Mouse (Mus musculus): ENCODE results near the gene Emilin2. TPM values are rescaled to one million over a fixed set of nuclear protein-coding genes. Genes with fewer than 3 reads are reported as not detected.
"Not testable (repeated sequence)": the region's sequence is repeated elsewhere in the genome, so short reads cannot be mapped to it uniquely, and the experiment has no call there.

Gene Emilin2
- 32.9 and 39.3 TPM in 2 replicates for polyA plus RNA-seq (2015; fragmentation: Nextera tagmentation; extraction: Ambion mirVana)

- H3K9me3 ChIP-seq = no peaks in the 10 kb centered on the region
- peak within 1 kb of the TSS; percentile 99 for H3K4me2 ChIP-seq
- WGBS = 10% methylated on average over 20 of the region's 20 CpGs
- H3K4me3 ChIP-seq = peak within 1 kb of the TSS; percentile 62
- peak within 1 kb of the TSS; percentile 70 for H3K9ac ChIP-seq
- H3K27ac ChIP-seq = peak within 1 kb of the TSS; percentile 82
- ATAC-seq (ENCODE audit: insufficient number of reproducible peaks, low FRiP score, low TSS enrichment, low read depth) = no peak
- H3K27me3 ChIP-seq = peaks cover 14% of the 10 kb centered on the region
- no peaks in the 10 kb centered on the region for H3K36me3 ChIP-seq
- H3K4me1 ChIP-seq = peaks cover 22% of the 10 kb centered on the region
Measured at GRCm38 (mm10) chr17:71311340-71312171, at the start of gene Emilin2. Gene Emilin2 (minus strand): TSS chr17:71311978.

- H3K9me3 ChIP-seq = no peaks in the 10 kb centered on the region
- no peak overlapping the region for H3K9ac ChIP-seq
- H3K4me1 ChIP-seq = no peaks in the 10 kb centered on the region
- no peak overlapping the region for H3K27ac ChIP-seq
- no peak for ATAC-seq (ENCODE audit: insufficient number of reproducible peaks, low FRiP score, low TSS enrichment, low read depth)
- H3K36me3 ChIP-seq = peaks cover 60% of the 10 kb centered on the region
- no peak overlapping the region for H3K4me2 ChIP-seq
- no peak overlapping the region for H3K4me3 ChIP-seq
- no peaks in the 10 kb centered on the region for H3K27me3 ChIP-seq
- WGBS = 79% methylated on average over 3 of the region's 3 CpGs
Measured at GRCm38 (mm10) chr17:71355526-71355925, 43.7 kb upstream of the Emilin2 start.

- H3K4me2 ChIP-seq = no peak overlapping the region
- no peak overlapping the region for H3K27ac ChIP-seq
- no peak overlapping the region for H3K4me3 ChIP-seq
- no peaks in the 10 kb centered on the region for H3K4me1 ChIP-seq
- no peak for ATAC-seq (ENCODE audit: insufficient number of reproducible peaks, low FRiP score, low TSS enrichment, low read depth)
- no peaks in the 10 kb centered on the region for H3K9me3 ChIP-seq
- 93% methylated on average over 11 of the region's 11 CpGs for WGBS
- peaks cover 57% of the 10 kb centered on the region for H3K36me3 ChIP-seq
- no peak overlapping the region for H3K9ac ChIP-seq
- no peaks in the 10 kb centered on the region for H3K27me3 ChIP-seq
Measured at GRCm38 (mm10) chr17:71354205-71354604, 42.4 kb upstream of the Emilin2 start.

GRCm38 (mm10) chr17:71348188-71348587 is 36.4 kb upstream of the Emilin2 start:
- no peaks in the 10 kb centered on the region for H3K4me1 ChIP-seq
- no peak overlapping the region for H3K4me3 ChIP-seq
- ATAC-seq (ENCODE audit: insufficient number of reproducible peaks, low FRiP score, low TSS enrichment, low read depth) = no peak
- WGBS = 93% methylated on average over 3 of the region's 3 CpGs
- H3K27me3 ChIP-seq = no peaks in the 10 kb centered on the region
- no peak overlapping the region for H3K27ac ChIP-seq
- H3K9me3 ChIP-seq = no peaks in the 10 kb centered on the region
- no peak overlapping the region for H3K9ac ChIP-seq
- peaks cover 70% of the 10 kb centered on the region for H3K36me3 ChIP-seq
- H3K4me2 ChIP-seq = no peak overlapping the region

GRCm38 (mm10) chr17:71342006-71342405 is 30.2 kb upstream of the Emilin2 start:
- Histone ChIP-seq H3K36me3 (peaks cover 22% of the 10 kb centered on the region), H3K9ac (no peak overlapping the region), H3K4me3 (no peak overlapping the region), H3K27ac (no peak overlapping the region), H3K4me2 (no peak overlapping the region), H3K9me3 (no peaks in the 10 kb centered on the region), H3K4me1 (no peaks in the 10 kb centered on the region), H3K27me3 (no peaks in the 10 kb centered on the region)
- WGBS = 81% methylated on average over 3 of the region's 3 CpGs
- ATAC-seq (ENCODE audit: insufficient number of reproducible peaks, low FRiP score, low TSS enrichment, low read depth) = no peak

GRCm38 (mm10) chr17:71338627-71339026 is 26.8 kb upstream of the Emilin2 start:
- 96% methylated on average over 6 of the region's 6 CpGs for WGBS
- no peak for ATAC-seq (ENCODE audit: insufficient number of reproducible peaks, low FRiP score, low TSS enrichment, low read depth)

GRCm38 (mm10) chr17:71337546-71337945 is 25.8 kb upstream of the Emilin2 start:
- no peak overlapping the region for H3K27ac ChIP-seq
- ATAC-seq (ENCODE audit: insufficient number of reproducible peaks, low FRiP score, low TSS enrichment, low read depth) = no peak
- WGBS = 86% methylated on average over 9 of the region's 9 CpGs
- no peaks in the 10 kb centered on the region for H3K27me3 ChIP-seq
- no peaks in the 10 kb centered on the region for H3K9me3 ChIP-seq
- H3K9ac ChIP-seq = no peak overlapping the region
- H3K4me1 ChIP-seq = no peaks in the 10 kb centered on the region
- no peak overlapping the region for H3K4me3 ChIP-seq
- peaks cover 4% of the 10 kb centered on the region; the same call in 1 of the 2 replicates for H3K36me3 ChIP-seq
- no peak overlapping the region for H3K4me2 ChIP-seq

More at GRCm38 (mm10) chr17:71338627-71339026, 26.8 kb upstream of the Emilin2 start:
- Histone ChIP-seq H3K36me3 (peaks cover 9% of the 10 kb centered on the region), H3K4me2 (no peak overlapping the region), H3K4me1 (no peaks in the 10 kb centered on the region), H3K27me3 (no peaks in the 10 kb centered on the region), H3K27ac (no peak overlapping the region), H3K9me3 (no peaks in the 10 kb centered on the region), H3K9ac (no peak overlapping the region), H3K4me3 (no peak overlapping the region)

GRCm38 (mm10) chr17:71336421-71336820 is 24.6 kb upstream of the Emilin2 start:
- Histone ChIP-seq H3K4me3 (no peak overlapping the region), H3K9ac (no peak overlapping the region), H3K27me3 (no peaks in the 10 kb centered on the region), H3K4me1 (no peaks in the 10 kb centered on the region), H3K36me3 (no peaks in the 10 kb centered on the region), H3K27ac (no peak overlapping the region), H3K9me3 (no peaks in the 10 kb centered on the region), H3K4me2 (no peak overlapping the region)
- ATAC-seq (ENCODE audit: insufficient number of reproducible peaks, low FRiP score, low TSS enrichment, low read depth) = no peak
- WGBS = 37% methylated on average over 8 of the region's 8 CpGs

- H3K36me3 ChIP-seq = no peaks in the 10 kb centered on the region
- no peak overlapping the region for H3K4me2 ChIP-seq
- 54% methylated on average over 15 of the region's 15 CpGs for WGBS
- no peaks in the 10 kb centered on the region for H3K27me3 ChIP-seq
- no peak overlapping the region for H3K4me3 ChIP-seq
- H3K27ac ChIP-seq = no peak overlapping the region
- ATAC-seq (ENCODE audit: insufficient number of reproducible peaks, low FRiP score, low TSS enrichment, low read depth) = no peak
- H3K9ac ChIP-seq = no peak overlapping the region
- H3K4me1 ChIP-seq = no peaks in the 10 kb centered on the region
- no peaks in the 10 kb centered on the region for H3K9me3 ChIP-seq
Measured at GRCm38 (mm10) chr17:71332298-71332697, 20.5 kb upstream of the Emilin2 start.

GRCm38 (mm10) chr17:71320731-71321130 is 9.0 kb upstream of the Emilin2 start:
- H3K36me3 ChIP-seq; H3K4me1 ChIP-seq; H3K9ac ChIP-seq; H3K9me3 ChIP-seq; H3K4me3 ChIP-seq; ATAC-seq (ENCODE audit: insufficient number of reproducible peaks, low FRiP score, low TSS enrichment, low read depth); H3K27ac ChIP-seq; H3K27me3 ChIP-seq; H3K4me2 ChIP-seq: not testable (repeated sequence)
- WGBS = 87% methylated on average over 8 of the region's 8 CpGs

GRCm38 (mm10) chr17:71319361-71319760 is 7.6 kb upstream of the Emilin2 start:
- Histone ChIP-seq H3K9me3 (no peaks in the 10 kb centered on the region), H3K9ac (no peak overlapping the region), H3K36me3 (no peaks in the 10 kb centered on the region), H3K27ac (no peak overlapping the region), H3K27me3 (no peaks in the 10 kb centered on the region), H3K4me3 (no peak overlapping the region), H3K4me1 (no peaks in the 10 kb centered on the region), H3K4me2 (no peak overlapping the region)
- ATAC-seq (ENCODE audit: insufficient number of reproducible peaks, low FRiP score, low TSS enrichment, low read depth) = no peak
- 86% methylated on average over 3 of the region's 3 CpGs for WGBS

GRCm38 (mm10) chr17:71317571-71317970 is 5.8 kb upstream of the Emilin2 start:
- Histone ChIP-seq H3K36me3 (no peaks in the 10 kb centered on the region), H3K27ac (no peak overlapping the region), H3K4me3 (no peak overlapping the region), H3K9ac (no peak overlapping the region), H3K9me3 (no peaks in the 10 kb centered on the region), H3K4me2 (no peak overlapping the region), H3K27me3 (no peaks in the 10 kb centered on the region), H3K4me1 (no peaks in the 10 kb centered on the region)
- no peak for ATAC-seq (ENCODE audit: insufficient number of reproducible peaks, low FRiP score, low TSS enrichment, low read depth)
- 73% methylated on average over 4 of the region's 4 CpGs for WGBS

All from limb, embryonic 15.5 days (tissue).